Mouse (Mus musculus): Measurements from ENCODE around the gene Gm11007. TPM values are rescaled to one million over a fixed set of nuclear protein-coding genes. Genes with fewer than 3 reads are reported as not detected.
"Not testable (repeated sequence)": the region's sequence is repeated elsewhere in the genome, so short reads cannot be mapped to it uniquely, and the experiment has no call there.

Gm11007 gene
- polyA plus RNA-seq (2011; ENCODE audit: insufficient read depth, insufficient read length, low replicate concordance, missing spikeins), result not detected in 2 replicates

DNA sequence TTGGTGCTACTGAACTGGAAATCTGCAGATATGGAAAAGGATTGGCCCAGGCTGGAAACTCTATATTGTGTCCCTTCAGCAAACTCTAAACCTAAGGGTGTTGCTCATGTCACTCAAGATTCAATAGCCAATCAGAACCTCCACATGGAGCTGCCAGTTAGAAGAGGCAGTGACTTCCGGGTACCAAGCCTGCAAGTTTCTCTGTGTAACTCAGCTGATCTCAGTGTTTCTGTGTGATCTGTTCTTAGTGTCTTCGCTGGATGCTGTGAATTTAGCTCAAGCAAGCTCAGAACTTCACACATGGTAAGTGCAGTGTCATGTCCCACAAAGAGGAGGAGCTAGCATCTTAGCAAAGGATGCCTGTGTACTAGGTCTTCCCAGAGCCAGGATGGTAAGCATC is at the start of gene Gm11007:
Gene Gm11007 (plus strand): TSS at position 301 of the 400 bp plus-strand sequence.
- not testable (repeated sequence) for H3K27ac ChIP-seq (ENCODE audit: control insufficient read depth, insufficient read depth, low read depth, low read length, poor library complexity); H3K4me3 ChIP-seq (replicated peaks; ENCODE audit: control insufficient read depth, low read depth, low read length); H3K4me1 ChIP-seq (ENCODE audit: control insufficient read depth, insufficient read depth, low read length)
- no CpG with 5 or more reads among the region's 2 CpGs for WGBS

Other genes starting within 250 kb of the Gm11007 start
- gene Gm4724, start 208.2 kb upstream of the Gm11007 start, polyA plus RNA-seq (2011; ENCODE audit: insufficient read depth, insufficient read length, low replicate concordance, missing spikeins), result not detected in 2 replicates
- gene Zfp965, start 174.0 kb upstream of the Gm11007 start, polyA plus RNA-seq (2011; ENCODE audit: insufficient read depth, insufficient read length, low replicate concordance, missing spikeins), result 10.2 TPM in 1 of 2 replicates, not detected in the other
- gene Zfp969, start 59.7 kb downstream of the Gm11007 start, polyA plus RNA-seq (2011; ENCODE audit: insufficient read depth, insufficient read length, low replicate concordance, missing spikeins), result not detected in 2 replicates
- gene Gm2007, start 97.6 kb downstream of the Gm11007 start, polyA plus RNA-seq (2011; ENCODE audit: insufficient read depth, insufficient read length, low replicate concordance, missing spikeins), result not detected in 2 replicates
- gene Gm14288, start 157.1 kb downstream of the Gm11007 start, polyA plus RNA-seq (2011; ENCODE audit: insufficient read depth, insufficient read length, low replicate concordance, missing spikeins), result not detected in 2 replicates
- gene Gm6710, start 225.2 kb downstream of the Gm11007 start, polyA plus RNA-seq (2011; ENCODE audit: insufficient read depth, insufficient read length, low replicate concordance, missing spikeins), result 1.6 TPM in 1 of 2 replicates, not detected in the other